In the genomic region with DNA sequence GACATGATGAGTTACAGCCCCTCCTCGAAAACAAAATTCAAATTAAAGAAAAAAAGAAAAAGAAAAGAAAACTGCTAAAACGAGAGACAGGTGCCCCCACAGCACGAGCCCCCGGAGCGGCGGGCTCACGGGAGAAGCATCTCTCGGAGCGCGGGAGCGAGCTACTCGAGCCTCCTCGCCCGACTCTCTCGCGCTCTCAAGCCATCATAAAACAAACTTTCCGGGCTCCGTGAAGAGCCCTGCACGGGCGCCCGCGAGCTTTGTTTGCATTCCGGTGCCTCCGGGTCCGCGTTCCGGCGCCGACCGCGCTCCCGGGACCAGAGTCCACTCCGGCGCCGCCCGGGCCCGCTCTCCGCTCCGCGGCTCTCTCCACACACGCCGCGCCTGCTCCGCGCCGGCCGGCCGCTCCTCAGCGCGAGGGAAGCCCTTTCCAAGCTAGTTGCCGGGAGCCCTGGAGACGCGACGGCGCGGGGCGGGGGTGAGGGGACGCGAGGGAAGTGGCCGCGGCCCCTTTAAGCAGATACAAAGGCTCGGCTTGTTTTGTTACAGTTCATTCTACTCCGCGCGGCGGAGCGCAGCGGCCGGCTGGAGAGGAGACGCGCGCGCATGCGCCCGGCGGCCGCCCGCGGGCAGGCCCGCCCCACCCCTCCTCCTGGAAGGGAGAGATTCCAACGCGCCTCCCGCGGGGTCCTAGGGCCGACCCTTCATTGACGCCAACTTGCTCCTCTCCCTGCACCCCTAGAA, we compare ENCODE assay signal across 8 mouse cellular contexts. TPM values are rescaled to one million over a fixed set of nuclear protein-coding genes. Genes with fewer than 3 reads are reported as not detected.
DNase-seq lines count a peak whose midpoint lies in the region; ATAC-seq lines count a peak whose summit lies in the region.

Gene Magi1, minus strand, starts transcription at position 600 of the 744 bp plus-strand sequence.

- H3K9me3 ChIP-seq in intestine, embryonic 14.5 days (ENCODE audit: control insufficient read depth, low read length) = peaks cover 3% of the 10 kb centered on the region
- peaks cover 23% of the 10 kb centered on the region for H3K9me3 ChIP-seq in megakaryocyte, embryonic 14.5 days

- intact Hi-C loops in gastrocnemius, postnatal 36 days (cut with DNase I) = no loop called here

- peak; percentile 97 for DNase-seq in adrenal gland, adult 2 months
- peak; percentile 98 for DNase-seq in embryo, embryonic 10.5 days (ENCODE audit: low spot score)
- DNase-seq in gastrocnemius, postnatal 36 days = peak; percentile 83 to 88
- DNase-seq in intestine, embryonic 14.5 days (ENCODE audit: low spot score) = peak; percentile 94
- DNase-seq in left cerebral cortex, adult 9 months (ENCODE audit: low spot score in 2 of 2) = peak; percentile 84 to 95
- peak; percentile 94 for DNase-seq in right cerebral cortex, postnatal 25 days
- DNase-seq in urinary bladder, postnatal 25 days (ENCODE audit: low spot score) = peak; percentile 88

- no peaks in the 10 kb centered on the region for H3K36me3 ChIP-seq in intestine, embryonic 14.5 days (ENCODE audit: control insufficient read depth, insufficient read depth, low read length)
- H3K36me3 ChIP-seq in megakaryocyte, embryonic 14.5 days (replicated peaks; ENCODE audit: low read length) = no peaks in the 10 kb centered on the region

- no peaks in the 10 kb centered on the region for H3K27me3 ChIP-seq in intestine, embryonic 14.5 days (replicated peaks; ENCODE audit: control insufficient read depth, insufficient read depth, low read length)
- peaks cover 53% of the 10 kb centered on the region for H3K27me3 ChIP-seq in megakaryocyte, embryonic 14.5 days (replicated peaks)

- peak within 1 kb of the TSS; percentile 83 for H3K9ac ChIP-seq in intestine, embryonic 14.5 days (ENCODE audit: low read length)

- peak within 1 kb of the TSS; percentile 78 for H3K4me3 ChIP-seq in intestine, embryonic 14.5 days (ENCODE audit: low read depth, low read length)
- H3K4me3 ChIP-seq in megakaryocyte, embryonic 14.5 days (replicated peaks) = peak within 1 kb of the TSS; percentile 92

- peak within 1 kb of the TSS; percentile 92 for H3K4me2 ChIP-seq in intestine, embryonic 14.5 days (ENCODE audit: low read length)

- H3K4me1 ChIP-seq in intestine, embryonic 14.5 days (replicated peaks; ENCODE audit: control insufficient read depth, insufficient read depth, low read length) = peaks cover 8% of the 10 kb centered on the region
- peaks cover 25% of the 10 kb centered on the region for H3K4me1 ChIP-seq in megakaryocyte, embryonic 14.5 days

- peak within 1 kb of the TSS; percentile 98 for H3K27ac ChIP-seq in intestine, embryonic 14.5 days (ENCODE audit: low read depth)

- peak; percentile 92 for ATAC-seq in intestine, embryonic 14.5 days (replicated peaks; ENCODE audit: low FRiP score, low TSS enrichment, low read depth)

- under 1% methylated on average over 78 of the region's 86 CpGs for WGBS in intestine, embryonic 14.5 days

RNA-seq across cellular contexts. Expression of gene Magi1, which starts in this region (rescaled TPM):
- 10 to 100 TPM; 10.8 to 27.3 TPM for total RNA-seq in adrenal gland, adult 2 months (2021)
- polyA plus RNA-seq in adrenal gland, adult 2 months (2012; rRNA removed) = 1.6 and 2.4 TPM in 2 replicates
- total RNA-seq in gastrocnemius, postnatal 36 days (2021) = 1 to 10 TPM; 3.2 to 3.9 TPM
- 10.9 and 11.7 TPM in 2 replicates for polyA plus RNA-seq in intestine, embryonic 14.5 days (2014; fragmentation: Nextera tagmentation; extraction: Ambion mirVana)
- 1.3 and 2.3 TPM in 2 replicates for polyA plus RNA-seq in megakaryocyte, embryonic 14.5 days (2012; ENCODE audit: insufficient read depth, low replicate concordance)

Comparison
In these comparisons a context has a peak if more than half of its experiments do, and no peak if none do; other contexts are left out.
1. Peak in every context shown above with its lines: DNase-seq, ATAC-seq, H3K4me3 ChIP-seq and H3K27ac ChIP-seq.